Mouse (Mus musculus) frontal cortex, adult 2 months (tissue): ENCODE measurements at regions not wholly inside any gene's neighbourhood (a gene's known extent, or its start where the extent isn't known, plus 50 kb on each side); places are given as distances from the start of the nearest gene placed in this dataset.
"Not testable (repeated sequence)": the region's sequence is repeated elsewhere in the genome, so short reads cannot be mapped to it uniquely, and the experiment has no call there.

Source experiments
- DNase-seq, 2 experiments: peaks; one replicate each; pipeline ENCODE4 v3.0.0; 2022; ENCODE audit warnings: low spot score in 1 of 2; ENCODE audit errors: extremely low spot score in 1 of 2

- DNase-seq: no peak
Measured at GRCm38 (mm10) chr14:15061966-15062860, 259.0 kb downstream of the Nek10 start.

- DNase-seq: no peak
Measured at GRCm38 (mm10) chr14:15062861-15063418, 259.7 kb downstream of the Nek10 start.

DNA sequence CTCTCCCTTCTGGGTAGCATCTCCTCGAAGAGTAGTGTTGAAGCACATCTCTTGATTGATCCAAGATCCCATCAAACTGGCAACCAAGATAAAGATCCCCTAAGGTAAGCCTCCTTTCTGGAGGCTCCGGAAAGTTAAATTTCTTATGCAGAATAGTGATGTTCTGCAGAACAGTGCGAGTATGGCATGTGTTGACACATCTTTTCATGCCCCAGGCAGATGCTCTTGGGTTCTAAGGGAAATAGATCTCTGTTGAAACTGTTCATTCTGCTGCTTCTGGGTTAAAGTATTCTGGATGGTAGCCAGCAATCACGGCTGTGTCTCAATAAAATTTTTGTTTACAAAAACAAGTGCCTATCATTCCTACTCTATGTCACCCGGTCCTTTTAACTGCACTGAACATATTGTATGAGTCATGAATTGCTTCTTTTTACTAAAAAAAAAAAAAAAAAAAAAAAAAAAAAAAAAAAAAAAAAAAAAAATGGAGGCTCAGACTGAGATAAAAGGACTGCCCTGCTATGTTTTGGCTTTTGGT is 261.8 kb downstream of the Nek10 start:
- DNase-seq: no peak

DNA sequence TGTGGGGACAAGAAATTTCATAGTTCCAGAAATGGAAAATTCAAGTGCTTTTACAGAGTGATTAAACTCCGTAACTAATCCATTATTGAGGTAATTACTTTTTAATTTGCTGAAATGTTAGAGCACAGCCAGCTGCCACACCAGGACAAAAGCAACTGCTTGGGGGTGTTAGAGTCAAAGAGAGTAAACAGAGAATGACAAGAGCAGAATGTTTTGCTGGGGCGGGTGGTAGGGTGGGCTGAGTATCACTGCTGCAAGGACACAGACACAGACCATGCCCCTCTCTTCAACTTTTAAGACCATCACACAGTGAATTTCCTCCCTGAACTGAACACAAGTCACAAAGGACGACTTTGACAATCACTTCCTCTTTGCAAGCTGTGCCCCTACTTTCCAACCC is 272.7 kb downstream of the Nek10 start:
- DNase-seq: no peak

DNA sequence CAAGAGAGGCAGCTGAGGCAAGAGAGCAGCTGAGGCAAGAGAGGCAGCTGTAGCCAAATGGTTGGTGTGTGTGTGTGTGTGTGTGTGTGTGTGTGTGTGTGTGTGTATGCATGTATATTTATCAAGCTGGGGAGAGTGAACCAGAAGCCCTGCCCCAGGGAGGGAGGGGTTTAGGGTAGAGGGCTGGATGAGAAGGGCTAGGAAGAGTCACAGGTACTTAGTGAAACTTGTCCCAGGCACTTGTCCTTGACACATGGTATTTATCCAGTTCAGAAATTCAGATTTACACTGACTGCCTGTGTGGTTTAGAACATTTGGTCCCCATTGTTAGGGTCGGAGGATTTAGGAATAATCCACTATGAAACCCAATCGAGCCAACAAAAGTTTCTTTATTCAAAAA is 279.7 kb downstream of the Nek10 start:
- DNase-seq: no peak

GRCm38 (mm10) chr14:15083812-15084211 is 280.6 kb downstream of the Nek10 start:
- DNase-seq: no peak

GRCm38 (mm10) chr14:15087061-15087460 is 283.8 kb downstream of the Nek10 start:
- no peak for DNase-seq

DNA sequence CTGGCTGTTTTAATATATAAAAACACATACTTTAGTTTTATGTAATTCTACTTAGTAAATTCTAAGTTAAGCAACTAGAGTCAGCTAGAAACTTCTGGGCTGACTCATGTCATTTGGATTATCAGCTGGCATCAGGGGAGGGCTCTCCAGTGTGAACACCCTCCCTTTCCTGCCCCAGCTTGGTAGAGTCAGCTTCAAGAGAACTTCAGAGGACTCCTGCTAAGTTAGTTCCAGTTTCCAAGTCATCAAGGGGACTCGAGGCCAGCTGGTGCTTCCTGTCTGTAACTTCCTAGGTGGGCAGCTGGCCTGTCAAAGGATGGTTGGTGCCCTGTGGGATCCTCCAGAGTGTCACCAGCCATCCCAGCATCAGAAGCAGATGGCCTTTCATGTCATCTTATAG is 293.6 kb downstream of the Nek10 start:
- no peak for DNase-seq

DNA sequence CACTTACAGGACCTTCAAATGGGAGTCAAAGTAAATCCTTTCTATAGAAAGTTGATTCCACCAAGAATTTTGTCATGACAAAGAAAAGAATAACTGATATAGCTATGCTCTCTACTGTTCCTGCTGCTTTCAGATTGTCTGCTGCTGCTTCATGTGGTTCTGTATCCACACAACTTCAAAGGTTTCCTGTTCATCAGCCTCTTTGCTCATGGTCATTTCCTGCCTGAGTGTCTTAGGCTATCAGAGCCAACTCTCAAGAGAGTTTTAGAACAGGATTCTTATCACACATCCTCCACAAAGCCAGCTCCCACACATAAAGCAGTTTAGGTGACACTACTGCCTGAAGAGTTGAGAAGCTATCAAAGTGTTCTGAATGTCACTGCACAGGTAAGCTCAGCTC is 296.7 kb downstream of the Nek10 start:
- no peak for DNase-seq

GRCm38 (mm10) chr14:15107795-15108321 is 304.6 kb downstream of the Nek10 start:
- DNase-seq: peak in 1 of 2 experiments; percentile 42

DNA sequence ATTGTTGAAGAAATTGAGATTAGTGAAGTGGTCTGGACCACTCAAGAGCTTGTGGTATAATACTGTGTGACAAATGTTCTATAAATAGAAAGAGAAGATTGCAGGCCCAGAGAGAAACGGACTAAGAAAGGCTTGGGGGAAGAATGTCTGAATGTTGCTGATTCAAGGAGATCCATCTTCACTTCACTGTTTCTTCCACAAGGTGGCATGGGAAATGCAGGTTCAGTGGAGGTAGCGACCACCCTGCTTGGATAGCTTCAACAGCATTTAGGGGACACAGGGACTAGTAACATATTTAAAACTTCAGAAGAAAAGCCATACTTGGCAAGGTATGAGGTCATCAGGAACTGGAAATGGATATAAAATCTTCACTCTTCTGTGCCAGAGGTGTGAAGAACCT is 316.5 kb downstream of the Nek10 start:
- peak in 1 of 2 experiments; percentile 14 for DNase-seq

- DNase-seq: no peak
Measured at GRCm38 (mm10) chr14:15128157-15128556, 310.6 kb downstream of the Lrrc3b start.

- not testable (repeated sequence) for DNase-seq
Measured at GRCm38 (mm10) chr14:15140871-15141270, 297.9 kb downstream of the Lrrc3b start.

- DNase-seq: no peak
Measured at GRCm38 (mm10) chr14:15142839-15143238, 295.9 kb downstream of the Lrrc3b start.

- DNase-seq: no peak
Measured at GRCm38 (mm10) chr14:15148516-15148915, 290.3 kb downstream of the Lrrc3b start.
